Mouse (Mus musculus) mouse embryonic stem cell (cell line): ENCODE results near the gene Cox4i2.

Experiments used
- in situ Hi-C, 2 experiments: fragments of 300-500 bp; cut with MboI; formaldehyde crosslinking; loops; 1 replicate in 1 of 2; 3 replicates in 1 of 2; pipeline ENCODE4 v1.14.3; 2019 to 2020; ENCODE audit warnings: low sequenced_read_pairs in 2 of 2, low pct_unique_long_range_greater_than_20kb in 1 of 2, mixed read lengths in 1 of 2; ENCODE audit not compliant: unreplicated experiment in 1 of 2

Cox4i2 gene

DNA sequence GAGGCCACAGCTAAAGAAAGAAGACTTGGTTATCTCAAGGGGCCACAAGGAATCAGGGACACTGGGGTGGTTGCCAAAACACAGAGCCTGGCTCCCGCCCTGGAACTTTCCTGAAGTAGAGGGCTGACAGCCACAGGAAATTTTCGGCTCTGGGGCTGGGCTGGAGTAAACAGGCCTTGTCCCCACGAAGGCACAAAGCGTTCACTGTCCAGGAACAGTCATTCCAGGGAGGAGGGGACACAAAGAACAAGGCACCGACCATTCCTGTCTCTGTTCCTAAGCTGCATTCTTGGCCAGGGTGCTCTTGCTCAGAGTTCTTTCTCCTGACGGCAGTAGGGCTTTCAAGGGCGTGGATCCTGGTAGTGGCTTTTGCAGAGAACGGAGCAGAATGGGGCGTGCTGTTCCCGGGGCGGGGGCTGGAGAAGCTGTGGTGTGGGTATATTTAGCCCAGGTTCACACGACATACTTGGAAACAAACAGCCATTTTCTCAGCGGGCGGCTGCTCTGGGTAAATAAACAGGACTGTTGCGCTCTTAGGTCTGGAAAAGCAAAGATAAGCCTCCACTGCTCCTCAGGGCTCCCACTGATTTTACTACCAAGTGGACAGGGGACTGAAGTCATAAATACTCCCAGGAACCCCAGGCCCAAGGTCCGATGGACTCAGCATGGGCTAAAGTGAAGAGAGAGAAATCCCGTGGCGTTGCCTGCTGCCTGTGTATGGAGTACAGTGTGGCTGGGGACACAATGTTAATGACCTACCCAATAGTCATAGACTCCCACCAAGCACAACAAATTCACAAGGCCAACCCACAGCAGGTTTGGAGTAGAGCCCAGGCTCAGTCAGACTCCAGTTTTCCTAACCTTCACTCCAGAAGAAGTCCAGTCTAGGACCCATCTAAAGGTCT, 31.7 kb downstream of the Cox4i2 start:
- in situ Hi-C loops: no loop called here

DNA sequence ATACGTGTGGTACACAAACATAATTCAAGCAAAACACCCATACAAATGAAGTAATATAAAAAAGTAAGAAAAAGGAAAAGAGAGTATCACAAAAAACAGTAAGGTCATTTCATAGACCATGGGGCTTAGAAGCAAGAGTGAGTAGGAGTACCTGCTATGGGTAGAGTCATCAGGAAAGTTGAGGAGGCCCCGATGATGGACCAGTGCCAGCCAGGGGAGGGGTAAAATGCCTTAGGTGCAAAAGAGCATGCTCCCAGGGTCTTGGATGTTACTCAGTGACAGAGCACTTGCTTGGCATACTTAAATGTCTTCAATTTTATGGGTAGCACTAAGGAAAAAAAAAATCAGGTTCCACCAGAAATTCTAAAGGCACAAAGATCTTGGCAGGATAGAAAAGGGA, 33.2 kb downstream of the Cox4i2 start:
- in situ Hi-C loops: no loop called here

DNA sequence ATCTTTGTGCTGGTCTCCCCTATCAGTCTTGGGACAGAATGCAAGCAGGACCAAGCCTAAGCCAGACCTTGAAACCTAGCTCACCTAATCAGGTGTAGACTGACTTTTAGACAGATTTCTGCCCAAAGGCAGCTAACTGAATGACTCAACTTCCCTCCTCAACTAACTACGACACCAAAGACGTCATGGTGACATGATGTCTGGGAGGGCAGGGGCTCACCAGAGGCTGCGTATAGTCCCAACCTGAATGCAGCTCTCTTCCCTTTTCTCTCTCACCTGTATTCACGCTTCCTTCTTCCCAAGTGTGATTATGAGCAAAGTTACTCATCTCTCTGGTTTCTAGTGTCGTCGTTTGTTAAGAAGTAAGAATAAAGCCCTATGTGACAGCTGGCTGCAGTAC, 33.6 kb downstream of the Cox4i2 start:
- in situ Hi-C loops: no loop called here

DNA sequence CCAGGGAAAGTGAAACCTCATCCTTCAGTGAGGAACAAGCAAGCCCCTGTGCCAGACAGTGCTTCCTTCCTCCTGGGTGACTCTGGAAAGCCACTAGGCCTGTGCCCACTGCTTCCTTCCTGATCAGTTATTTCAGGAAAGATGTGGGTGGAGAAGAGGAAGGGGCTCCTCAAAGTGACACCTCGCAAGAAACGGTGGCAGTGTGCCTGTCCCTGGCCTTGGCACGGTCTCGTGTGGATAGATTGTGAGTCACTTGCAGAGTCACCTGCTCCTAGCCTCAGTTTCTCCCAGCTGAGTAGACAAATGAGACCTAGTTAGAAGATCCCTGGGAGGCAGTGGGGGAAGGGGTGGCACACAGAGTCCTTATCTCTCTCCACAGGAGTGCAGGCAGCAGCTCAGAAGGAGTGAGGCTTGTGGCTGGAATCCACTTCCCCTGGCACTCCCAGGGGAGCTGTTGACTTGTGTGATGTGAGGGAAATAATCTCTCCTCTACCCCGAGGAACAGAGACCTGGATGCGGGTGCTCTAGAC, 35.0 kb downstream of the Cox4i2 start:
- in situ Hi-C loops: no loop called here

DNA sequence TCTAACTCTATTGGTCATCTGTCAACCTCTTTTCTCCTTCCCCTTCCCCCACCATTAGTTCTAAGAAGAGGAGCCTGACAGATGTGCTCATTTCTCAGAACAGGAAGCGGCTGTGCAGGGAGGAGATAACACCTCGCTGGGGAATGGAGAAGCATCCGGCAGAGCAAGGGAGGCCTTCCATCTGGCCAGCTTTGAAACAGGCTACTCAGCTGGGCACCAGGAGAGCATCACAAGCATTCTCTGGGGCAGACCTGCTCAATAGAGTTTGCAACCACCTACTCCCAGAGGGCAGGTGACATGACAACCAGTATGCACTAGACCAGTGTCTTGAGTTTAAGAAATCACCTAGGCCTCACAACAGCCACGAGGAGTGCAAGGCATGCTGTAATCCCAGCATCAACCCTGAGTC, 35.6 kb downstream of the Cox4i2 start:
- in situ Hi-C loops: no loop called here

DNA sequence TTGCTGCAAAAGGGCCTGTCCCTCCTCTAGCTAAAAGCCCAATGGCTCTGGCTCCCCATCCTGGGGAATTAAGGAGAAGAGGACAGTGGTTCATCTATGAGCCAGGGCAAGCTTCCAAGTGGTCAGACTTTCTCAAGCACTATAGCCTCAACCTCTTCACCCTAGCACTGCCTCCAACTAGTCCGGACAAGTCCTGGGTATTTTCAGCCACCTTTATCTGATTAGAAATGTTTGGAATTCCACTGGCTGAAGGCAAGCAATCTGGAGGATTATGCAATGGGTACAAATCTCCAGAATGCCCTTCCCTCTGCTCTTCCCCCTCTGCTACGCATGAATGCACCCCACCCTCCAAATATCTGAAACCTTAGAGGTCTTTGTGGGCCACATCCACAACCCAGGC, 38.5 kb downstream of the Cox4i2 start:
- in situ Hi-C loops: no loop called here

DNA sequence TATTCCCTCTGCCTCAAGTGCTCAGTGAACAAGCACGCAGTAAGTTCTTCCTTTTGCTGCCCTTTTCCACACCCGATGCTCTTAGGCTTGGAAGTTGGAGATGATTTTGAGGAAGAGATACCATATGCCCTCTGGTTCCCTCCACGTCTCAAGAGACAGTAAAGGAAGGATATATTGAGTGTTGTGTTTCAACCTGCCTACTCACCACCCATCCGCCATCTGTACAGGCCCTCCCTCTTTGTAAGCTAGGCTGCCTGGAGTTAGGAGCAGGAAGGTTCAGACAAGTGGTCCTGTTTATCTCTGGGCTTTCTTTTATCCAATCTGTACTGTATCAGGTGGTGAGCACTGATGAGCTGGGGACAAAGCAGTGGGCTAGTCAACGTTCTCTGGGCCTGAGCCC, 39.4 kb downstream of the Cox4i2 start:
- in situ Hi-C loops: no loop called here

DNA sequence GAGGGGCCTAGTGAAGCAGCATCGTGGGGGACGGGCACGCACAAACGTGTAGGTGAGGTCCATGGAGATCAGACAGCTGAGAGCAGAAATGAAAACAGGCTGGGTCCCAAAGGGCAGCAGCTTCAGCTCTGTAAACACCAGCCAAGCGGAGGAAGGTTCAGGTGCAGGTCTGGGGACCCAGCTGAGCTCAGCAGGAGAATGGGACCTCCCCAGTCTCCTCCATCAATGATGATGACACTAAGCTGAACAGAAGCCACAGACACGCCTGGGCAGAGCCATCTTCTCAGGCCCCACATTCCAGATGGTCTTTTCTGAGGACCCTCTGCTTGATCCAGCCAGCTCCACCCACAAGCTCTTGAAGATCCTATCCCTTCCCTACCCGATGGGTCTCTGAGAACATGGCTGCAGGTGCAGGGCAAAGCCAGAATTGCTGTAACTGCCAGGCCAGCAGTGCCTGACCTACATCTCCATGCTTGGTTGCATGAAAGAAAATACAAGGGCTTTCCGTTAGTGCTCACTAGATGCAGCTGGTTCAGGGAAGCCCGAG, 40.4 kb downstream of the Cox4i2 start:
- in situ Hi-C loops: no loop called here

DNA sequence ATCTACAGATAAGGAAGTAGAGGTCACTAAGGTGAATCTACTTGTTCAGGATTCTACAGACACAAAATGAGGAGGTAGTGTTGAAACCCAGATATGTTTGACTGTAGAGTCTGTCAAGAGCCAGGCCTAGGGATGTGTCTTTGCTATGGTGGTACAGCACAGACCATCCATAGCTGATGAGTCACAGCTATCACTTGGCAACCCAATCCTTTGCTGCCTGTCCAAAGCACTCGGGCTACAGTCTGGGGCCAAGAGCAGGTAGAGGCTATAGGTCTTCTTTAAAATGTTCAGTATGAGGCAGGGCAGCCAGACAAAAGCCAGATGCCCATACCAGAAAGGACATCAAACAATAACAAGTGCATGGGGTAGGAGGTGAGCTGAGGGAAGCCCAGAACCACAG, 43.6 kb downstream of the Cox4i2 start:
- in situ Hi-C loops: no loop called here

DNA sequence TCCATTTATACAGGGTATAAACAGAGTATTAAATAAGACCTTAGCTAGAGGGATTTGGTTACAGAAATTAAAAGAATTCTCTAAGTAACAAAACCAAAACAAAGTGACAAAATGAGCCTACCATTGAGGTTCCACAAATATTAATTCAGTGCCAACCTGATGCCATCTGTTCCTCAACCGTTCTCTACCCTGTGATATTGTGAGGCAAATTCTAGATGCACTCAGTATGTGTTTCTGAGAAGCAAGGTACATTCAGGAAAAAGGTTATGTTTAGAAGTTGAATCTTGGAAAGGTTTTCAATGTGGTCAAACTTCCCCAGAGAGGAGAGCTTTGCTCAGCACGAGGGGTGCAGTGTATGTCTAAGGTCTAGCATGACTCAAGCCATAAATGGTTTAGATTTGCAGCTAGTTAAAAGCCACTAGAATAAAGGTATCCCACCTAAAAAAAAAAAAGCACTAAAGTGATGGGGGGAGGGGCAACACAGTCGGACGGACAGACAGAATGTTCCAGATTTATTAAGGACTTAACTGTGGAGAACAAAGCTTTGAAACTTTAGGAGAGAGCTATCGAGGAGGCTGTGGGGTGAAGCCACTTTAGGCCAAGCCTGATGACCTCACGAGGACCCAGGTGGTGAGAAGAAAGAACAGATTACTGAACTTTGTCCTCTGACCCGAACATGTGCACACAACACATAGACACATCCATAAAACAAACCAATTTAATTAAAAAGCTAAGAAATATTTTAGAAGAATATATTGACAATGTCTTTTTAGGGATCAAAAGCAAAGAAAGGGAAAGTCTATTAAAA, 46.2 kb downstream of the Cox4i2 start:
- in situ Hi-C loops: no loop called here

DNA sequence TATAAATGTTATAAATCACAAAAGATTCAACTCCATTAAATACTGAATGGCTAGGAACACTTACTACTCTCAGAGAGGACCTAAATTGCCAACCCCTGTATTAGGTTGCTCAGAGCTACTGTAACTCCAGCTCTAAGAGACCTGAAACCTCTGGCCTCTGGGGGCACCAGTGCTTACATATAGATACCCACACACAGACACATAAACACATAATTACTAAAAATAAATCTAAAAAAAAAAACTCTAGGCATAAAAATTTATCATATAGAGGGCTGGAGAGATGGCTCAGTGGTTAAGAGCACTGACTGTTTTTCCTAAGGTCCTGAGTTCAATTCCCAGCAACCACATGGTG, 46.8 kb downstream of the Cox4i2 start:
- in situ Hi-C loops: no loop called here

DNA sequence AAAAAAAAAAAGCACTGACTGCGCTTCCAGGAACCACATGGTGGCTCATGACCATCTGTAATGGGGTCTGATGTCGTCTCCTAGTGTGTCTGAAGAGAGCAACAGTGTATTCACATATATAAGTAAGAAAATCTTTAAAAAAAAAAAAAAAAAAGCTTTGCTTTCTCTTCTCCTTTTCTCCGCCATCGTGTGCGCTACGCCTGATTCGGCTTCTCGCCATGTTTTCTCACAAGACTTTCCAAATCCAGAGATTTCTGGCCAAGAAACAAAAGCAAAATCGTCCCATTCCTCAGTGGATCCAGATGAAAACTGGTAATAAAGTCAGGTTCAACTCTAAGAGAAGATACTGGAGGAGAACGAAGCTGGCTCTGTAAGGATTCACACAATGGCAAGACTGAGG, 48.3 kb downstream of the Cox4i2 start:
- in situ Hi-C loops: no loop called here

DNA sequence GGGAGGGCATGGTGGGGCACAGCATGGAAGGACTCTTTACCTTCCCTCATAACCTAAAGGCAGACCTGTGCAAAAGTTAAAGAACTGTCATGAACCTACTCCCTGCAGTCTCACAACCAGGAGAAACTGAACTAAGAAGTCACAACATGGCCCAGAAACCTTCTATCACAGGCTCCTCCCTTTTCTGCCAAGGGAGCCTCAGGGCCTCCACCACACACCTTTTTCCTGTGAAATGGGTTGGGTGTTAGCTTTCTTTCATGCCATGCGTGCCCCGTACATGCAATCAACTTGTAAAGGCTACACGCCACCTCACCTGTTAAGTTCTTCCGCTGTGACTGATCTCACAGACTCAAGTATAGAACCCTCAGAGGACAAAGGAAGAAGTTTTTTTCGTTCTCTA, 49.1 kb downstream of the Cox4i2 start:
- in situ Hi-C loops: no loop called here

DNA sequence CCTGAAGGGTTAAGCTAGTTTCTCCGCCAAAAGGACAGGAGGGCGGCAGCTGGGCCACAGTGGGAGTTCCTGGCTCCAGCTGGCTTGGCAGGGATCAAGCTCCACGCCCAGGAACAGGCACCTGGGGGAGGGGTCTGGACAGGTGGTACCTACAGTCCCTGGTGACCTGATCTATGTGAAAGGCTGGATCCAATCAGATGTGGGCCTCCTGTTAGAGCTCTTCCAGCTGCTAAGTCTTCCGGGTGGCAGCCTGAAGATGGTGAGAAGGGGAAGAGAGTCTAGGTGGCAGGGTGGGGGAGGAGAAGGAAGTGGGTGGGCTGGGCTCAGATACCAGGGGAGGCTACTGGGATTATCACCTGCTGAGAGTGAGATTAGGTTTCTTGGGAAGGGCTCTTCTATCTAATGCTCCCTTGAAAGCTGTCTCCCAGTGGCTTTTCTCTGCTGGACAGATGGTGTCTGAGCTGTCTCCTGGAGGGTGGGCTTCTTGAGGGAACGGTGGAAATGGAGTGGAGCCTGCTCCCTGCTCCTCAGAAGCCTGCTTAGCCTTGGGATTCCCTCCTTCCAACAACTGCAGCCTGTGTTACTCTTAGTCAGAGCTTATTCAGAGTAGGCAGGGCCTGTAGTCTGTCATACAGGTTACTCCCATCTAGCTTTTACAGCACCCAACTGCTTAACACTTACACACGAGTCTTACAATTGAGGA, 50.6 kb downstream of the Cox4i2 start:
- in situ Hi-C loops: no loop called here

DNA sequence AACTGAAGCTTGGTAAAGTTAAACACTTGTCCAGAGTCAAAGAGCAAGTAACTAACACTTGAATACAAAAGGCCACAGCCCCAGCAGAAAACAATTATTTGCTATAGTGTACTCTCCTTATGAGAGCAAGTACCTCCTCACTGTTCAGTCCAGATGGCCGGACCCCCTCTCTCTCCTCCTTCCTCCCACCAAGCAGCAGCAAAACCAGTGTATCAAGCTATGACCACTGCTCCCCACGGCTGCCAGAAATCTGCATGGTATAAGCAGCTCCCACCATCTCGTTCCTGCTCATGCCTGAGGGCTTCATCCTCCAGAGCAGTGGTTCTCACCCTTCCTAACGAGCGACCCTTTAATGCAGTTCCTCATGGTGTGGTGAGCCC, 51.1 kb downstream of the Cox4i2 start:
- in situ Hi-C loops: no loop called here

DNA sequence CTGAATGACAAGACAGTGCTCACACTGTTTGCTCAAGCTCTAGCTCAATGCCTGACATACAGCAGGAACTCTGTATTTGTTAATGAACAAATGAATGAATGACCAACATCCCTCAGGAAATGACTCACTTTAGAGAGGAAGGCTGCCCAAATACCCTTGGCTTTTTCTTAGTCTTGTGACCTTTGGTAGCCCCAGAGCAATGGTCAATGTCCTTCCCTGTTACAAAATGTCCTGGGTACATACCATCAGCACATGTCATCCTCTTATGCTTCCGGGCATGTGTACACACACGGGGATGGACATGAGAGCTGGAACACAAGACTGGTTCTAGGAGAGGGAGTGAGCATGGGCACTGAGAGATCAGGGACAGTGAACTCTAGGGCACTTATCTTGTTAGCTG, 52.1 kb downstream of the Cox4i2 start:
- in situ Hi-C loops: no loop called here

DNA sequence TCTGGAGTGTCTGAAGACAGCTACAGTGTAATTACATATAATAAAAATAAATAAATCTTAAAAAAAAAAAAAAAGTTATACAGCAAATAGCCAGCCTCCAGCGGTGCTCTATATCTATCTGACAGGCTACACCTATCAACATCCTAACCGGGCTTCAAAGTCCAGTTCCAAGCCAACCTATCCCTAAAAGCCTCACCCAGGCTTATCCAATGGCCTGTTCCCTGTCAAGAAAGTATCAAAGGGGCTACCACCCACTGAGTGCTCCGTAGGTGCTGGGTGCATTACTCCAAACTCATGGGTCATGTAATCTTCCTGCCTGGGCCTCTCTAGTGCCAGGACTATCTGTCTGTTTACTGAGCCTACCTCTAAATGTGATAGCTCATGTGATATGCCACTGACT, 54.2 kb downstream of the Cox4i2 start:
- in situ Hi-C loops: no loop called here

DNA sequence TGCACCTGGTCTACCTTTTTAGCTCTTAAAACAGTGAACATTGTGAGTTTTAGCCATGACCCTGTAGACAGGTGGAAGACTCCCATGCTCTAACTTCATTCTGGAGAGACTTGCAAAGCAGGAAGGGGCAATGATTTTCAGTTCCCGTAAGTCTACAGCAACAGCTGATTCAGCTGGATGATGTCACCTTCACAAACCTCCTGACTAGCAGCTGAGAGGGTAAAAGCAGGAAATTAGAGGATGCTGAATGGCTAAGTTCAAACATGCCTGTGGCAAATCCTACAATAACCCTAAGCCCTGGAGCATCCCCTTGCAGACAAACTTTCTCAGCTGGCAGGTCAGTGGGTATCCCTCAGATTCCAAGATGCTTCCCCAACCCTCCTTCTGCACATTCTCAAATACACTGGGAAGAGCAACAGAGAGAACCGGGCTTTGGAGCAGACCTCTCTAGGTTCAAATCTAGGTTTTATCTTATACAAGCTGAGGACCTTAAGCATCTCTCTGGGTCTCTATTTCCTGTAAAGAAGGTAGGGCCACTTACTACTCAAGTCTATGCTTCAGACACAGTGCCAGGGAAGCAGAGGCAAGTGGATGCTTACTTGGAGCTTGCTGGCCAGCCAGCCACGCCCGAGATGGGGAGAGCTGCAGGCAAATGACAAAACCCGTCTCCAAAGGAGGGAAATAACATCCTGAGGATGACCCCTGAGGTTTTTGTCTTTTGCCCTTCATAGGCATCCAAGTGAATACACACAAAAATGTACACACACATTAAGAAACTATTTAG, 56.4 kb downstream of the Cox4i2 start:
- in situ Hi-C loops: no loop called here
